Mouse (Mus musculus) heart, adult 11 months (tissue): Measurements from ENCODE around the gene Spag6.

ENCODE experiments used
- DNase-seq: peaks from one replicate; pipeline ENCODE4 v3.0.0; 2022

Spag6 gene

GRCm38 (mm10) chr2:18737040-18737439 is 43.2 kb downstream of the Spag6 start:
- peak; percentile 64 for DNase-seq

- DNase-seq, result peak; percentile 41
Observed at GRCm38 (mm10) chr2:18739216-18739615, 45.4 kb downstream of the Spag6 start.

- peak; percentile 73 for DNase-seq
Observed at GRCm38 (mm10) chr2:18756144-18756543, 62.3 kb downstream of the Spag6 start.

- DNase-seq, result peak; percentile 21
Observed at GRCm38 (mm10) chr2:18764846-18765245, 71.0 kb downstream of the Spag6 start.

GRCm38 (mm10) chr2:18765481-18766249 is 71.8 kb downstream of the Spag6 start:
- DNase-seq, result peak; percentile 89

- DNase-seq, result no peak
Observed at GRCm38 (mm10) chr2:18766441-18766820, 72.6 kb downstream of the Spag6 start.

- peak; percentile 99 for DNase-seq
Observed at GRCm38 (mm10) chr2:18766821-18767541, 73.1 kb downstream of the Spag6 start.

GRCm38 (mm10) chr2:18768414-18768813 is 74.6 kb downstream of the Spag6 start:
- DNase-seq, result no peak

- peak; percentile 23 for DNase-seq
Observed at GRCm38 (mm10) chr2:18772413-18772812, 78.6 kb downstream of the Spag6 start.

GRCm38 (mm10) chr2:18774326-18774725 is 80.5 kb downstream of the Spag6 start:
- peak; percentile 11 for DNase-seq

- DNase-seq, result peak; percentile 88
Observed at GRCm38 (mm10) chr2:18778220-18778619, 84.4 kb downstream of the Spag6 start.

- no peak for DNase-seq
Observed at GRCm38 (mm10) chr2:18779830-18780229, 86.0 kb downstream of the Spag6 start.

- no peak for DNase-seq
Observed at GRCm38 (mm10) chr2:18781296-18781695, 87.5 kb downstream of the Spag6 start.

GRCm38 (mm10) chr2:18794261-18794660 is 100.4 kb downstream of the Spag6 start:
- DNase-seq, result peak; percentile 66

GRCm38 (mm10) chr2:18797776-18798175 is 103.9 kb downstream of the Spag6 start:
- peak; percentile 12 for DNase-seq

- no peak for DNase-seq
Observed at GRCm38 (mm10) chr2:18799265-18799965, 105.6 kb downstream of the Spag6 start.
